Mouse (Mus musculus) ES-Bruce4 (cell line): ENCODE data around the gene Plekhg4. TPM values are rescaled to one million over a fixed set of nuclear protein-coding genes. Genes with fewer than 3 reads are reported as not detected.

Experiments used
- H3K27ac ChIP-seq: 2 replicates; pipeline ENCODE4 v1.5.1; 2012; ENCODE audit warnings: low read length, inconsistent platforms; ENCODE audit not compliant: insufficient read depth
- H3K27me3 ChIP-seq: 2 replicates; pipeline ENCODE4 v1.6.1; 2012; ENCODE audit warnings: mild to moderate bottlenecking, low read length, inconsistent platforms; ENCODE audit not compliant: control insufficient read depth, poor library complexity, insufficient read depth, severe bottlenecking
- H3K36me3 ChIP-seq: 2 replicates; pipeline ENCODE4 v1.6.1; 2012; ENCODE audit warnings: inconsistent platforms, mild to moderate bottlenecking, low read length, moderate library complexity; ENCODE audit not compliant: control insufficient read depth, poor library complexity, insufficient read depth, severe bottlenecking
- H3K4me1 ChIP-seq: one replicate; pipeline ENCODE4 v1.8.1; 2011; ENCODE audit warnings: low read length; ENCODE audit not compliant: control insufficient read depth, insufficient read depth
- H3K4me3 ChIP-seq: 2 replicates; pipeline ENCODE4 v1.5.1; 2011; ENCODE audit warnings: low read depth, mild to moderate bottlenecking, low read length
- H3K9ac ChIP-seq: 2 replicates; pipeline ENCODE4 v1.6.1; 2012; ENCODE audit warnings: low read depth, mild to moderate bottlenecking, inconsistent platforms; ENCODE audit not compliant: poor library complexity, severe bottlenecking
- H3K9me3 ChIP-seq: replicated peaks from 2 replicates; pipeline ENCODE4 v1.6.1; 2012; ENCODE audit warnings: mild to moderate bottlenecking, low read length, inconsistent platforms; ENCODE audit not compliant: control insufficient read depth, poor library complexity, insufficient read depth, severe bottlenecking
- CTCF ChIP-seq: IDR thresholded peaks from one replicate; pipeline ENCODE4 v1.8.1; 2011; ENCODE audit warnings: low read depth, low read length
- EP300 ChIP-seq: IDR thresholded peaks from 2 replicates; pipeline ENCODE4 v1.6.1; 2011; ENCODE audit warnings: low read depth, low read length; ENCODE audit not compliant: insufficient read depth
- POLR2A ChIP-seq: IDR thresholded peaks from one replicate; pipeline ENCODE4 v1.8.1; 2011; ENCODE audit warnings: low read length; ENCODE audit not compliant: insufficient read depth
- polyA plus RNA-seq: library from polyadenylated mRNA; stranded (reverse); fragments of >200 nt; gene quantifications from 2 replicates; pipeline ENCODE4 v1.2.4, GENCODE M21; 2011; ENCODE audit warnings: low read depth; ENCODE audit not compliant: missing spikeins, insufficient read depth, insufficient read length

The Plekhg4 gene
- polyA plus RNA-seq, 1 experiment, result 3.2 TPM

DNA sequence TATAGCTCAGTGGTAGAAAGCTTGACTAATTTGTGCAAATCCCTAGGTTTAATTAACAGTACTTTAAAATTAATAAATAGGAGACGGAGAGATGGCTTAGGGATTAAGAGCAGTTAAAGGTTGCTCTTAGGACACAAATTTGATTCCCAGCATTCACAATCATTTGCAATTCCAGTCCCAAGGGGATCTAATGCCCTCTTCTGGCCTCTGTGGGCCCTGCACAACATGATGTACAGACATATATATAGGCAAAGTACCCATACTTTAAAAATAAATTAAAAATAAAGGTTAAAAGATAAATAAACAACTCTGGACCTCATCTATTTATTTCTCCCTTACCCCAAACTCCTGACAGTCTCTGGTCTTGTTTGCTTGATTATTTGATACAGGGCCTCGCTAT is 45.9 kb downstream of the Plekhg4 start:
- Histone ChIP-seq H3K9ac (no peak overlapping the region), H3K27me3 (no peaks in the 10 kb centered on the region), H3K4me1 (no peaks in the 10 kb centered on the region), H3K36me3 (no peaks in the 10 kb centered on the region), H3K27ac (no peak overlapping the region), H3K4me3 (no peak overlapping the region), H3K9me3 (peaks cover 7% of the 10 kb centered on the region)
- TF ChIP-seq EP300 (no peak), POLR2A (no peak), CTCF (no peak)

GRCm38 (mm10) chr8:105419800-105420199 is 46.7 kb downstream of the Plekhg4 start:
- Histone ChIP-seq H3K9ac (no peak overlapping the region), H3K9me3 (peaks cover 7% of the 10 kb centered on the region), H3K27ac (no peak overlapping the region), H3K4me1 (no peaks in the 10 kb centered on the region), H3K36me3 (no peaks in the 10 kb centered on the region), H3K4me3 (no peak overlapping the region), H3K27me3 (no peaks in the 10 kb centered on the region)
- TF ChIP-seq CTCF, result no peak
- no peak for TF ChIP-seq POLR2A
- TF ChIP-seq EP300, result no peak

GRCm38 (mm10) chr8:105422006-105422405 is 48.9 kb downstream of the Plekhg4 start:
- H3K4me1 ChIP-seq, result no peaks in the 10 kb centered on the region
- H3K9me3 ChIP-seq, result peaks cover 4% of the 10 kb centered on the region; the same call in 1 of the 2 replicates
- no peak overlapping the region for H3K27ac ChIP-seq
- H3K9ac ChIP-seq, result no peak overlapping the region
- H3K36me3 ChIP-seq, result no peaks in the 10 kb centered on the region
- TF ChIP-seq CTCF (no peak), EP300 (no peak), POLR2A (no peak)
- no peaks in the 10 kb centered on the region for H3K27me3 ChIP-seq
- H3K4me3 ChIP-seq, result no peak overlapping the region

DNA sequence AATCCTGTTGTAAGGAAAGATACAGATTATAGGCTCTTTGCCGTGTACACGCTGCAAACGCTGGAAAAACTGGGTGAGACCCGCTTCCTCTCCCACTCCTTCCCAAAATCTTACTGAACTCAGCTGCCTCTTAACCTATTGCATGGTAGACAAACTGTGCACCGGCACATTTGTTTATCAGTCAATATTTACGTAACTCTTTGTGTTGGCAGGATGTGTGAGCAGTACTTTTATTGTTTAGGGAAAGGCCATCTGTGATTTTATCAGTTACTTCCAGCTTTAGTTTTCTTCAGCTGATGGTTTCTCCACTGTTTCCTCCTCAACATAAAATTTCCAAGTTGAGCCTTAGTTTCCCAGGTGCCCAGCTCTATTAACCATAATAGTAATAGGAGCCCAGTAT is 53.8 kb downstream of the Plekhg4 start:
- Histone ChIP-seq H3K36me3 (no peaks in the 10 kb centered on the region), H3K27ac (no peak overlapping the region), H3K9me3 (no peaks in the 10 kb centered on the region), H3K4me3 (no peak overlapping the region), H3K4me1 (no peaks in the 10 kb centered on the region), H3K9ac (no peak overlapping the region), H3K27me3 (no peaks in the 10 kb centered on the region; the same call in 1 of the 2 replicates)
- TF ChIP-seq CTCF, result no peak
- TF ChIP-seq EP300, result no peak
- TF ChIP-seq POLR2A, result no peak

- no peak overlapping the region for H3K4me3 ChIP-seq
- H3K9ac ChIP-seq, result no peak overlapping the region
- H3K9me3 ChIP-seq, result no peaks in the 10 kb centered on the region
- H3K4me1 ChIP-seq, result no peaks in the 10 kb centered on the region
- no peaks in the 10 kb centered on the region for H3K36me3 ChIP-seq
- H3K27ac ChIP-seq, result no peak overlapping the region
- no peak for TF ChIP-seq CTCF
- TF ChIP-seq POLR2A, result no peak
- no peak for TF ChIP-seq EP300
- no peaks in the 10 kb centered on the region; the same call in 1 of the 2 replicates for H3K27me3 ChIP-seq
Measured at GRCm38 (mm10) chr8:105431743-105432515, 58.9 kb downstream of the Plekhg4 start.

Other genes with a start within 250 kb of the Plekhg4 start
- not detected in 2 replicates for gene Ces4a, start 241.5 kb upstream of the Plekhg4 start, polyA plus RNA-seq
- gene Cbfb, start 202.6 kb upstream of the Plekhg4 start, polyA plus RNA-seq, result 77.5 and 85.5 TPM in 2 replicates
- 88.0 and 90.7 TPM in 2 replicates for gene D230025D16Rik, start 148.1 kb upstream of the Plekhg4 start, polyA plus RNA-seq
- gene B3gnt9, start 118.1 kb upstream of the Plekhg4 start, polyA plus RNA-seq, result 0.37 and 0.67 TPM in 2 replicates
- gene Tradd, start 108.7 kb upstream of the Plekhg4 start, polyA plus RNA-seq, result 4.7 and 5.6 TPM in 2 replicates
- gene Fbxl8, start 108.6 kb upstream of the Plekhg4 start, polyA plus RNA-seq, result 1.5 and 1.9 TPM in 2 replicates
- gene Hsf4, start 103.5 kb upstream of the Plekhg4 start, polyA plus RNA-seq, result 1.1 and 1.4 TPM in 2 replicates
- 0.94 and 1.4 TPM in 2 replicates for gene Nol3, start 97.1 kb upstream of the Plekhg4 start, polyA plus RNA-seq
- 8.2 and 9.4 TPM in 2 replicates for gene 4931428F04Rik, start 83.4 kb upstream of the Plekhg4 start, polyA plus RNA-seq
- 2.3 and 3.7 TPM in 2 replicates for gene Exoc3l, start 77.2 kb upstream of the Plekhg4 start, polyA plus RNA-seq
- gene E2f4, start 75.6 kb upstream of the Plekhg4 start, polyA plus RNA-seq, result 104 and 109 TPM in 2 replicates
- gene Elmo3, start 67.7 kb upstream of the Plekhg4 start, polyA plus RNA-seq, result 13.7 and 15.6 TPM in 2 replicates
- 1.5 and 1.9 TPM in 2 replicates for gene Lrrc29, start 47.0 kb upstream of the Plekhg4 start, polyA plus RNA-seq
- gene Tmem208, start 46.9 kb upstream of the Plekhg4 start, polyA plus RNA-seq, result 31.8 and 33.3 TPM in 2 replicates
- 13.0 and 15.4 TPM in 2 replicates for gene Fhod1, start 25.3 kb upstream of the Plekhg4 start, polyA plus RNA-seq
- gene Slc9a5, start 24.4 kb upstream of the Plekhg4 start, polyA plus RNA-seq, result 13.7 and 14.7 TPM in 2 replicates
- 2.4 and 3.7 TPM in 2 replicates for gene Kctd19, start 40.2 kb downstream of the Plekhg4 start, polyA plus RNA-seq
- 0.35 and 1.3 TPM in 2 replicates for gene Lrrc36, start 40.3 kb downstream of the Plekhg4 start, polyA plus RNA-seq
- 14.4 and 19.0 TPM in 2 replicates for gene Tppp3, start 98.3 kb downstream of the Plekhg4 start, polyA plus RNA-seq
- 6.8 and 9.2 TPM in 2 replicates for gene Zdhhc1, start 123.6 kb downstream of the Plekhg4 start, polyA plus RNA-seq
- gene Hsd11b2, start 145.5 kb downstream of the Plekhg4 start, polyA plus RNA-seq, result 0.54 and 0.61 TPM in 2 replicates
- 78.4 and 86.5 TPM in 2 replicates for gene Atp6v0d1, start 192.8 kb downstream of the Plekhg4 start, polyA plus RNA-seq
- gene Ripor1, start 232.0 kb downstream of the Plekhg4 start, polyA plus RNA-seq, result 26.5 and 27.5 TPM in 2 replicates